Mouse (Mus musculus) embryonic stem cell, embryonic (primary cell): ENCODE results near the gene Hils1.

Source experiments
- CTCF ChIA-PET, 4 experiments: fragments of 300-600 bp in 2 of 4; fragments of 350-600 bp in 2 of 4; sonication (Branson Sonifier 250); formaldehyde crosslinking; loops; one replicate each; lab custom pipeline; 2022; ENCODE audit warnings: inconsistent platforms in 2 of 4; lab: Charles Lee
- POLR2A ChIA-PET, 4 experiments: fragments of 300-600 bp in 2 of 4; fragments of 350-600 bp in 2 of 4; sonication (Branson Sonifier 250); formaldehyde crosslinking; loops; one replicate each; lab custom pipeline; 2022; ENCODE audit warnings: antibody characterized with exemption in 4 of 4, inconsistent platforms in 1 of 4; lab: Charles Lee

Gene Hils1

GRCm38 (mm10) chr11:94990102-94990748 is 22.8 kb downstream of the Hils1 start:
- ChIA-PET POLR2A (interaction anchor here (0.6 to 3.2 kb wide), 24 partner anchors 10 to 314 kb away, joined by 3 to 12 read pairs (median 3); partner anchors contain the start of gene Itga3 (in 1 of the 4)), CTCF (interaction anchor here (0.5 to 4.1 kb wide), 25 partner anchors 10 to 928 kb away, joined by 3 to 30 read pairs (median 4); partner anchors contain the start of genes Col1a1 (in 1 of the 4) and Dlx3 (in 1 of the 4))

GRCm38 (mm10) chr11:94990749-94991577 is 23.6 kb downstream of the Hils1 start, which contains the start of gene Ppp1r9b:
TSS of gene Ppp1r9b (plus strand) at chr11:94991035.
- POLR2A ChIA-PET = interaction anchor here (0.5 to 3.2 kb wide), 22 partner anchors 9 to 759 kb away, joined by 3 to 12 read pairs (median 4); partner anchors contain the start of gene Itga3 (in 2 of the 4)
- CTCF ChIA-PET = interaction anchor here (0.5 to 4.1 kb wide), 17 partner anchors 9 to 394 kb away, joined by 3 to 30 read pairs (median 4); partner anchors contain the start of gene Slc35b1 (in 1 of the 4)

GRCm38 (mm10) chr11:94991641-94992479 is 24.5 kb downstream of the Hils1 start:
- POLR2A ChIA-PET = interaction anchor here in 3 of 4 experiments (0.5 to 3.2 kb wide), 8 partner anchors 12 to 311 kb away, joined by 3 to 12 read pairs (median 5); partner anchors contain the start of gene Itga3 (in 1 of the 3)
- CTCF ChIA-PET = interaction anchor here (0.5 to 4.1 kb wide), 10 partner anchors 9 to 294 kb away, joined by 3 to 30 read pairs (median 4); no protein-coding TSS in a partner anchor

- POLR2A ChIA-PET = interaction anchor here in 3 of 4 experiments (0.5 to 3.7 kb wide), 9 partner anchors 10 to 729 kb away, joined by 3 to 22 read pairs (median 6); partner anchors contain the start of genes Itga3 (in 1 of the 3) and Samd14 (in 1 of the 3)
- CTCF ChIA-PET = interaction anchor here (0.5 to 4.1 kb wide), 10 partner anchors 10 to 266 kb away, joined by 3 to 30 read pairs (median 3); no protein-coding TSS in a partner anchor
Observed at GRCm38 (mm10) chr11:94992480-94992753, 25.0 kb downstream of the Hils1 start.

- ChIA-PET CTCF (interaction anchor here in 3 of 4 experiments (0.5 to 2.4 kb wide), 14 partner anchors 9 to 277 kb away, joined by 3 to 13 read pairs (median 3); partner anchors contain the start of gene Samd14 (in 1 of the 3)), POLR2A (interaction anchor here (0.5 to 3.7 kb wide), 13 partner anchors 9 to 728 kb away, joined by 3 to 22 read pairs (median 4); partner anchors contain the start of genes Itga3 (in 1 of the 4) and Samd14 (in 1 of the 4))
Observed at GRCm38 (mm10) chr11:94992754-94993606, 25.6 kb downstream of the Hils1 start.

GRCm38 (mm10) chr11:94994208-94994814 is 26.9 kb downstream of the Hils1 start:
- ChIA-PET CTCF (interaction anchor here in 2 of 4 experiments (1.3 to 2.4 kb wide), 3 partner anchors 8 to 114 kb away, joined by 3 to 13 read pairs (median 3); no protein-coding TSS in a partner anchor), POLR2A (interaction anchor here in 2 of 4 experiments (0.9 to 3.7 kb wide), 5 partner anchors 9 to 111 kb away, joined by 3 to 22 read pairs (median 4); partner anchors contain the start of gene Samd14 (in 1 of the 2))

GRCm38 (mm10) chr11:94994947-94995772 is 27.8 kb downstream of the Hils1 start:
- ChIA-PET CTCF (no interaction called here), POLR2A (interaction anchor here in 2 of 4 experiments (0.6 to 3.7 kb wide), 4 partner anchors 12 to 709 kb away, joined by 3 to 22 read pairs (median 3); partner anchors contain the start of gene Samd14 (in 1 of the 2))

- CTCF ChIA-PET = no interaction called here
- POLR2A ChIA-PET = interaction anchor here in 3 of 4 experiments (1.0 to 3.7 kb wide), 3 partner anchors 9 to 11 kb away, joined by 3 to 22 read pairs (median 3); partner anchors contain the start of gene Samd14 (in 1 of the 3)
Observed at GRCm38 (mm10) chr11:94996101-94996500, 28.7 kb downstream of the Hils1 start.

GRCm38 (mm10) chr11:94996984-94997383 is 29.6 kb downstream of the Hils1 start:
- ChIA-PET POLR2A (interaction anchor here in 3 of 4 experiments (0.5 to 2.6 kb wide), 5 partner anchors 8 to 786 kb away, joined by 3 to 8 read pairs (median 3); partner anchors contain the start of gene Tob1 (in 1 of the 3)), CTCF (interaction anchor here in 3 of 4 experiments (1.1 to 1.3 kb wide), 4 partner anchors 11 to 254 kb away, joined by 3 to 4 read pairs (median 4); no protein-coding TSS in a partner anchor)

GRCm38 (mm10) chr11:94997596-94997995 is 30.2 kb downstream of the Hils1 start:
- POLR2A ChIA-PET = interaction anchor here in 3 of 4 experiments (0.6 to 2.6 kb wide), 5 partner anchors 8 to 18 kb away, joined by 3 to 8 read pairs (median 4); no protein-coding TSS in a partner anchor
- CTCF ChIA-PET = interaction anchor here in 3 of 4 experiments (0.7 to 1.4 kb wide), 7 partner anchors 11 to 254 kb away, joined by 3 to 4 read pairs (median 4); no protein-coding TSS in a partner anchor

- CTCF ChIA-PET = interaction anchor here in 2 of 4 experiments (0.7 to 1.4 kb wide), 4 partner anchors 19 to 56 kb away, joined by 3 to 4 read pairs (median 4); no protein-coding TSS in a partner anchor
- POLR2A ChIA-PET = interaction anchor here in 3 of 4 experiments (0.8 to 2.6 kb wide), 3 partner anchors 11 to 19 kb away, joined by 3 to 8 read pairs (median 4); no protein-coding TSS in a partner anchor
Observed at GRCm38 (mm10) chr11:94998041-94998531, 30.7 kb downstream of the Hils1 start.

GRCm38 (mm10) chr11:95000128-95000527 is 32.7 kb downstream of the Hils1 start:
- ChIA-PET CTCF (interaction anchor here (0.6 to 4.0 kb wide), 23 partner anchors 9 to 707 kb away, joined by 3 to 19 read pairs (median 4); partner anchors contain the start of genes Hils1 (in 1 of the 4) and Ppp1r9b (in 1 of the 4)), POLR2A (interaction anchor here in 3 of 4 experiments (0.6 to 2.3 kb wide), 8 partner anchors 10 to 298 kb away, joined by 3 to 11 read pairs (median 3); partner anchors contain the start of gene Ppp1r9b (in 2 of the 3))

GRCm38 (mm10) chr11:95000548-95000947 is 33.2 kb downstream of the Hils1 start:
- CTCF ChIA-PET = interaction anchor here (0.7 to 4.0 kb wide), 28 partner anchors 10 to 215 kb away, joined by 3 to 19 read pairs (median 4); partner anchors contain the start of genes Hils1 (in 1 of the 4) and Ppp1r9b (in 1 of the 4)
- POLR2A ChIA-PET = interaction anchor here in 3 of 4 experiments (0.6 to 2.3 kb wide), 9 partner anchors 10 to 298 kb away, joined by 3 to 11 read pairs (median 3); partner anchors contain the start of gene Ppp1r9b (in 2 of the 3)
